Mouse (Mus musculus) thymus, postnatal 25 days (tissue): Measurements from ENCODE around the gene Guca1a.

Experiments
- DNase-seq: peaks from one replicate; pipeline ENCODE4 v3.0.0; 2022

Gene Guca1a

GRCm38 (mm10) chr17:47409897-47410861, 9.8 kb upstream of the Guca1a start:
- DNase-seq: peak; percentile 33

- DNase-seq: peak; percentile 66
These were observed 8.1 kb upstream of the Guca1a start for GRCm38 (mm10) chr17:47408558-47408898.

GRCm38 (mm10) chr17:47407717-47408557, 7.6 kb upstream of the Guca1a start:
- DNase-seq: no peak

- no peak for DNase-seq
These were observed 1.3 kb downstream of the Guca1a start for GRCm38 (mm10) chr17:47399091-47399490.

- DNase-seq: peak; percentile 31
These were observed 4.9 kb downstream of the Guca1a start for GRCm38 (mm10) chr17:47395376-47395913.

- peak; percentile 9 for DNase-seq
These were observed 6.0 kb downstream of the Guca1a start for GRCm38 (mm10) chr17:47394223-47394869.

GRCm38 (mm10) chr17:47386649-47387048, 13.7 kb downstream of the Guca1a start:
- DNase-seq: peak; percentile 73

- no peak for DNase-seq
These were observed 15.2 kb downstream of the Guca1a start, which contains the start of gene Guca1b for GRCm38 (mm10) chr17:47385145-47385544. Gene Guca1b, plus strand, starts transcription at chr17:47385393.

- no peak for DNase-seq
These were observed 16.3 kb downstream of the Guca1a start for GRCm38 (mm10) chr17:47384064-47384463.

- DNase-seq: no peak
These were observed 17.1 kb downstream of the Guca1a start for GRCm38 (mm10) chr17:47383266-47383665.

- no peak for DNase-seq
These were observed 18.5 kb downstream of the Guca1a start for GRCm38 (mm10) chr17:47381917-47382316.

GRCm38 (mm10) chr17:47378133-47378532, 22.3 kb downstream of the Guca1a start:
- no peak for DNase-seq

GRCm38 (mm10) chr17:47376779-47377280, 23.6 kb downstream of the Guca1a start:
- DNase-seq: no peak

- DNase-seq: no peak
These were observed 26.4 kb downstream of the Guca1a start for GRCm38 (mm10) chr17:47373991-47374390.

- DNase-seq: peak; percentile 58
These were observed 28.9 kb downstream of the Guca1a start for GRCm38 (mm10) chr17:47371451-47371850.

GRCm38 (mm10) chr17:47369087-47369443, 31.3 kb downstream of the Guca1a start:
- no peak for DNase-seq

- peak; percentile 84 for DNase-seq
These were observed 31.8 kb downstream of the Guca1a start, which contains the start of gene Mrps10 for GRCm38 (mm10) chr17:47368401-47369086. Gene Mrps10, plus strand, starts transcription at chr17:47368887.

GRCm38 (mm10) chr17:47361343-47361742, 39.0 kb downstream of the Guca1a start:
- DNase-seq: no peak

- peak; percentile 58 for DNase-seq
These were observed 40.4 kb downstream of the Guca1a start for GRCm38 (mm10) chr17:47359964-47360363.

- DNase-seq: no peak
These were observed 50.6 kb downstream of the Guca1a start for GRCm38 (mm10) chr17:47349721-47350319.
